Mouse (Mus musculus) hindbrain, postnatal 0 days (tissue): Measurements from ENCODE around the gene Cd274. TPM values are rescaled to one million over a fixed set of nuclear protein-coding genes. Genes with fewer than 3 reads are reported as not detected.

Experiments used
- ATAC-seq: fragments of 200-750 bp; cut with Nextera tagmentation; 2 replicates; pipeline ENCODE4 v1.8.0; 2017; ENCODE audit warnings: mild to moderate bottlenecking, moderate TSS enrichment, moderate library complexity
- DNase-seq: peaks from one replicate; pipeline ENCODE4 v3.0.0-alpha.2; 2015; ENCODE audit warnings: low spot score
- H3K27ac ChIP-seq: fragments of 300-500 bp; sonication (generic); 2 replicates; pipeline ENCODE4 v1.5.1; 2014; ENCODE audit warnings: mild to moderate bottlenecking
- H3K27me3 ChIP-seq: fragments of 300-500 bp; sonication (generic); 2 replicates; pipeline ENCODE4 v1.6.1; 2014; ENCODE audit warnings: low read length, mixed read lengths; ENCODE audit not compliant: insufficient read depth
- H3K36me3 ChIP-seq: fragments of 300-500 bp; sonication (generic); 2 replicates; pipeline ENCODE4 v1.6.1; 2014; ENCODE audit warnings: low read length, mixed read lengths; ENCODE audit not compliant: insufficient read depth
- H3K4me1 ChIP-seq: fragments of 300-500 bp; sonication (generic); 2 replicates; pipeline ENCODE4 v1.6.1; 2014; ENCODE audit warnings: antibody characterized with exemption, low read length, mixed read lengths; ENCODE audit not compliant: insufficient read depth
- H3K4me2 ChIP-seq: fragments of 300-500 bp; sonication (generic); 2 replicates; pipeline ENCODE4 v1.6.1; 2014; ENCODE audit warnings: low read depth, mild to moderate bottlenecking, low read length, moderate library complexity, mixed read lengths
- H3K4me3 ChIP-seq: fragments of 300-500 bp; sonication (generic); 2 replicates; pipeline ENCODE4 v1.5.1; 2014; ENCODE audit warnings: low read length
- H3K9ac ChIP-seq: fragments of 300-500 bp; sonication (generic); replicated peaks from 2 replicates; pipeline ENCODE4 v1.6.1; 2014; ENCODE audit warnings: mild to moderate bottlenecking, low read length, moderate library complexity, mixed read lengths
- H3K9me3 ChIP-seq: fragments of 300-500 bp; sonication (generic); 2 replicates; pipeline ENCODE4 v1.6.1; 2016; ENCODE audit warnings: low read length, mixed read lengths
- CTCF ChIP-seq: IDR thresholded peaks from 2 replicates; pipeline ENCODE4 v1.5.1; 2016; ENCODE audit warnings: antibody characterized with exemption, control low read depth, low read depth
- WGBS: fragments of 180-500 bp; shearing (Covaris S2); extraction: QIAGEN DNeasy Blood & Tissue Kit; methylation state at CpG from one replicate; pipeline ENCODE4 v1.1.7; 2014; 5-methylcytosine and 5-hydroxymethylcytosine counted together
- polyA plus RNA-seq: library from polyadenylated mRNA; unstranded; fragments of >200 nt; fragmentation: Nextera tagmentation; extraction: Ambion mirVana; gene quantifications from 2 replicates; pipeline ENCODE4 v1.2.1, GENCODE M21; 2015
- total RNA-seq: library from RNA; depleted of rRNA; stranded (reverse); fragments of >200 nt; gene quantifications from 2 replicates; pipeline ENCODE4 v1.2.3, GENCODE M21; 2014

Cd274 gene
- total and polyA plus RNA-seq, 2 experiments from 2014 or later: 0.16 to 0.24 TPM

DNA sequence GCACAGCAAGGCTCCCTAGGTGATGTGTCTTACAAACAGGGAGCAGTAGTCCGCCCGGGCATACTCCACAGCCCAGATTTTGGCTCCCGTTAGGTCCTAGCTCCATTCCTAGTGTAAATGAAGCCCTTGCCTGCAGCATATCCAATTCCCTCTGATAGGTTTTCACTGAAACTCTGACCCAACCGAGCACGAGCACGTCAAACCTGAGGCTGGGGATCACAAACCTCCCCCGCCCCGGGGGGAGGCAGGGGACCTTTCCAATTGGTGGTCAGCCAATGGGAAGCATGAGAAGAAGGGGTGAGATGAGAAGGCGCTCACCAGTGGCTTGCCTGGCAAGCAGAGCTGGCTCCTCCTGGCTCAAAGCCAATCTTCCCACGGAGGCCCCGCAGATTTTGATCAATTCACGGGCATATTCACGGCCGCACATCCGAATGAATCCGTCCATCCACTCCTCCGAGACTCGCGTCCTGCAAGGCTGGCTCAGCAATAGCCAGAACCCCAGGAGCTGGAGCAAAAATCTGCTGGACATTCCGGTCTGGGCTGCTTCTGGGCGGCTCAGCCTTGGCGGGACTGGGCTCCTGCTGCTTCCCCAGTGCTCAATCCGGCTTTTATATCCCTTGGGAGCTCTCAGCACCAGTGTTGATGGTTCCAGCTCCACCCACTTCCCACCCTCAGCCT, 33.0 kb upstream of the Cd274 start, which contains the start of gene Rln1:
Gene Rln1, minus strand, starts transcription at position 603 of the 678 bp plus-strand sequence.
- ATAC-seq (peak; percentile 93), DNase-seq (peak; percentile 77)
- peak within 1 kb of the TSS; percentile 52 for H3K27ac ChIP-seq
- no peaks in the 10 kb centered on the region for H3K27me3 ChIP-seq
- H3K4me3 ChIP-seq: peak within 1 kb of the TSS; percentile 44
- H3K36me3 ChIP-seq: no peaks in the 10 kb centered on the region
- H3K9ac ChIP-seq: peak within 1 kb of the TSS; percentile 57
- no peaks in the 10 kb centered on the region for H3K9me3 ChIP-seq
- H3K4me1 ChIP-seq: no peaks in the 10 kb centered on the region
- peak within 1 kb of the TSS; percentile 60 for H3K4me2 ChIP-seq
- 1% methylated on average over 23 of the region's 23 CpGs for WGBS
- no peak for TF ChIP-seq CTCF

- Histone ChIP-seq H3K4me1 (no peaks in the 10 kb centered on the region), H3K36me3 (no peaks in the 10 kb centered on the region), H3K27ac (no peak overlapping the region), H3K4me2 (no peak overlapping the region), H3K9ac (no peak overlapping the region), H3K27me3 (no peaks in the 10 kb centered on the region), H3K9me3 (no peaks in the 10 kb centered on the region), H3K4me3 (no peak overlapping the region)
- DNase-seq (no peak), ATAC-seq (no peak)
- 91% methylated on average over 2 of the region's 2 CpGs for WGBS
- TF ChIP-seq CTCF: no peak
Observed at GRCm38 (mm10) chr19:29336624-29337023, 30.6 kb upstream of the Cd274 start.

- Histone ChIP-seq H3K9me3 (no peaks in the 10 kb centered on the region), H3K4me3 (no peak overlapping the region), H3K36me3 (no peaks in the 10 kb centered on the region), H3K9ac (no peak overlapping the region), H3K4me1 (no peaks in the 10 kb centered on the region), H3K4me2 (no peak overlapping the region), H3K27ac (no peak overlapping the region), H3K27me3 (no peaks in the 10 kb centered on the region)
- DNase-seq (no peak), ATAC-seq (no peak)
- TF ChIP-seq CTCF: no peak
- 72% methylated on average over 4 of the region's 4 CpGs for WGBS
Observed at GRCm38 (mm10) chr19:29341029-29341428, 26.2 kb upstream of the Cd274 start.

GRCm38 (mm10) chr19:29342281-29342680, 25.0 kb upstream of the Cd274 start:
- no peaks in the 10 kb centered on the region for H3K27me3 ChIP-seq
- H3K4me3 ChIP-seq: no peak overlapping the region
- TF ChIP-seq CTCF: no peak
- ATAC-seq: no peak
- H3K4me2 ChIP-seq: no peak overlapping the region
- H3K4me1 ChIP-seq: no peaks in the 10 kb centered on the region
- 87% methylated on average over 6 of the region's 6 CpGs for WGBS
- no peak overlapping the region for H3K27ac ChIP-seq
- no peak for DNase-seq
- no peak overlapping the region for H3K9ac ChIP-seq
- H3K36me3 ChIP-seq: no peaks in the 10 kb centered on the region
- H3K9me3 ChIP-seq: no peaks in the 10 kb centered on the region

GRCm38 (mm10) chr19:29344868-29345267, 22.4 kb upstream of the Cd274 start:
- Histone ChIP-seq H3K9me3 (no peaks in the 10 kb centered on the region), H3K27ac (no peak overlapping the region), H3K27me3 (no peaks in the 10 kb centered on the region), H3K9ac (no peak overlapping the region), H3K4me2 (no peak overlapping the region), H3K4me1 (no peaks in the 10 kb centered on the region), H3K4me3 (no peak overlapping the region), H3K36me3 (0 out of 2 replicates have a peak, but pooled peaks cover 2% of the 10 kb centered on the region)
- no peak for TF ChIP-seq CTCF
- ATAC-seq (no peak), DNase-seq (no peak)

DNA sequence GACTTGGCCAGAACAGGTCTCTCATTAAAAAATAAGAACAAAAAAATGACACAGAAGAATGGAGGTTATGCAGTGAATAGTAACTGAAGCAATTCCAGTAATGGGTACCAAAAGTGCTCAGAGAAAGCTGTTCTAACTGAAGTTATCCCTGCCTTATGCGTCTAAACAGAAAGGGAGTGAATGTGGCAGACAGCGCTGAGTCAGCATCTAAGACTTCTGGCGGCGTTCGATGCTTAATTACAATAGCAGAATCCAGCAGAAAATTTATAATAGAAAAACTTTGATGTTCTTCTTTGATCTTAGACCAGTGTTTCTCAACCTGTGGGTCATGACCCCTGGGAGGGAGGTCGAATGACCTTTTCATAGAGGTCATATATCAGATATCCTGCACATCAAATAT, 21.6 kb upstream of the Cd274 start:
- WGBS: 73% methylated on average over 6 of the region's 6 CpGs
- ATAC-seq (no peak), DNase-seq (no peak)

DNA sequence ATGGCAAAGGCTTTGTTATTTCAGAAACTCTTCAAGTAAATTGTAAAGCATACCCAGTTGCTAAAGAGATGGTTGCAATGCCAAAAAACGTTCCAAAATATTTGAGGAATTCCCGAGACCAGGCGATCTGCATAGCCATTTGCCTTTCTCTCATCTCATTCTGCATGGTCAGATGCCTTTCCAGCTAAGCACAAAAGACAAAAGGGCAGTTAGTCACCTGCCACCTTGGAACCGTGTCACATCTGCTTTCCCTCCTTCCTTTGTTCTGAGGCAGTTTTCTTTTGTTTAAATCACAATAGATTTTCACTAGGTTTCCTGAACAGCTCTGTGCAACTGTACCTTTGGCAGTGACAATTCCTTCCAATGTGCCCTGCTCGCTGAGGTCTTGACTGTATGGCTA, 16.3 kb upstream of the Cd274 start:
- H3K27me3 ChIP-seq: no peaks in the 10 kb centered on the region
- H3K4me2 ChIP-seq: no peak overlapping the region
- no peak overlapping the region for H3K9ac ChIP-seq
- no peak for TF ChIP-seq CTCF
- DNase-seq: no peak
- WGBS: 19% methylated on average over 5 of the region's 5 CpGs
- H3K4me3 ChIP-seq: no peak overlapping the region
- ATAC-seq: no peak
- H3K9me3 ChIP-seq: no peaks in the 10 kb centered on the region
- H3K27ac ChIP-seq: no peak overlapping the region
- H3K36me3 ChIP-seq: peaks cover 5% of the 10 kb centered on the region; the same call in 1 of the 2 replicates
- no peaks in the 10 kb centered on the region for H3K4me1 ChIP-seq

More for the DNA sequence above, 21.6 kb upstream of the Cd274 start:
- H3K36me3 ChIP-seq: 0 out of 2 replicates have a peak, but pooled peaks cover 5% of the 10 kb centered on the region
- TF ChIP-seq CTCF: no peak
- H3K9me3 ChIP-seq: no peaks in the 10 kb centered on the region
- H3K4me2 ChIP-seq: no peak overlapping the region
- H3K27me3 ChIP-seq: no peaks in the 10 kb centered on the region
- no peak overlapping the region for H3K4me3 ChIP-seq
- no peaks in the 10 kb centered on the region for H3K4me1 ChIP-seq
- no peak overlapping the region for H3K27ac ChIP-seq
- H3K9ac ChIP-seq: no peak overlapping the region
